Mouse (Mus musculus) layer of hippocampus, adult 2 months (tissue): Measurements from ENCODE around the gene Vmn1r215. TPM values are rescaled to one million over a fixed set of nuclear protein-coding genes. Genes with fewer than 3 reads are reported as not detected.
"Not testable (repeated sequence)": the region's sequence is repeated elsewhere in the genome, so short reads cannot be mapped to it uniquely, and the experiment has no call there.

Experiments used
- DNase-seq, 2 experiments: peaks; one replicate each; pipeline ENCODE4 v3.0.0; 2022; ENCODE audit warnings: low spot score in 2 of 2
- H3K27ac ChIP-seq: fragments of 200-600 bp; 2 replicates; pipeline ENCODE4 v1.8.1; 2022
- H3K4me3 ChIP-seq: fragments of 200-600 bp; 2 replicates; pipeline ENCODE4 v1.8.1; 2022; ENCODE audit warnings: mild to moderate bottlenecking
- CTCF ChIP-seq: fragments of 200-600 bp; conservative IDR thresholded peaks from 2 replicates; pipeline ENCODE4 v1.8.1; 2022; ENCODE audit warnings: antibody characterized with exemption, mild to moderate bottlenecking, moderate library complexity
- long read RNA-seq, 2 experiments: library from polyadenylated mRNA; stranded (forward); transcript quantifications; one replicate each; pipeline ENCODE4 v2.0.0; 2021; ENCODE audit warnings: borderline mapping rate in 2 of 2
- total RNA-seq, 2 experiments: library from RNA; stranded (reverse); gene quantifications; 2 replicates each; pipeline ENCODE4 v1.2.3; 2021

Vmn1r215 gene
- total RNA-seq, result not detected
- long read RNA-seq, experiment 1, result 0 reads
- long read RNA-seq, experiment 2, result 0 reads

DNA sequence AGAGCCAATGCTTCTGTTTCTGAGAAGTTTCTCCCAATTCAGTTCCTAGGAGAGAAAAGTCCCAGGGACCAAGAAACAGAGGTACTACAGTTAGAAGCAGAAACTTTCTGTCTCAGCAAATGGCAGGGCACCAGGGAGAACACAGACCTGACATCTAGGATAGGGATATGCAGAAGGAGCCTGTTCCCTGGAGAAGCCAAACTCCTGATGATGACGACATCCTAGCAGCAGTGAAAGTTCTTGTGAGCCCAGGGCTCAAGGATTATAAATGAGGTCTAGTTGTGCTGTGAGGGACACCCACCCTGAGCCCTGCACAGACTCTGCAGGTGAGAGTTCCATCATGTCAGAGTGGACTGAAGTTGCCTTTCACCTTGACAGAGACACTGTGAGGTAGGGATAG lies at the start of gene Vmn1r215:
Gene Vmn1r215 (plus strand): TSS at position 301 of the 400 bp plus-strand sequence.
- no peak for TF ChIP-seq CTCF
- no peak within 1 kb of the TSS for H3K4me3 ChIP-seq
- DNase-seq, result no peak
- no peak within 1 kb of the TSS for H3K27ac ChIP-seq

DNA sequence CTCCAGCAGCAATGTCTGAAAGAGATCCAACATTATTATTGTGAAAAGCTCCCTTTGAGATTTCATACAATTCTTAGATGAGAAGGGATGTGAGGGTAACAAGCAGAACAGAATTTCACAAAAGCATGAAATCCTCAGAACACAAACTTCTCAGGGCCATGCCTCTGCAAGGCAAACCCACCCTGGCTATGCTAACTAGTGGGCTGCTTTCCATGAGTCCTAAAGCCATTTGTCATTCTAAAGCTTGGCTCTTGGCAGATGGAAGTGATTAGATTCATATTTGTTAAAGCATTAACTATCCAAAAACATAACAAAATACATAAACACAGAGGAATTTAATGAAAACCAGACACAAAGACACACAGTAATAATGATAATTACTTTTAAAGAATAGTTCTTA lies 49.7 kb upstream of the Vmn1r215 start:
- no peak for DNase-seq
- TF ChIP-seq CTCF, result no peak
- Histone ChIP-seq H3K4me3 (no peak overlapping the region), H3K27ac (no peak overlapping the region)

DNA sequence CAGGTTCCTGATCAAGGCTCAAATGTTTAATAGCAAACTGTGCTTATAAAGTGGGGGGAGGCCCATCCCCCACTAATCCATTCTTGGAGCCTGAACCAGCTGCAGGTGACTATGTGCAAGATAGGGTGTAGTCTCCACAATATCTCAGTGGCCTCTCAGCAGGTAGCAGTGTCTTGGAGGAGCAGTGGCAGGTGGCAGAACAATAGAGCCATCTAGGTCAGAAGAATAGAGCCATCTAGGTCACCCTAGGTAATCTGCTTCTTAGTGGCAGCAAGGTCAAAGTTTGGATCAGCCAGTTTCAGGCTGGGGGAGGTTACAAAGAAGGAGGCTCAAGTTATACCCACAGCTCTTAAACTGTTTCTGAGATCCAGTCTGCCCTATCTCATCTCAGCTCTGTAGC lies 43.0 kb upstream of the Vmn1r215 start:
- DNase-seq, result no peak
- H3K4me3 ChIP-seq, result no peak overlapping the region
- TF ChIP-seq CTCF, result no peak
- no peak overlapping the region for H3K27ac ChIP-seq

DNA sequence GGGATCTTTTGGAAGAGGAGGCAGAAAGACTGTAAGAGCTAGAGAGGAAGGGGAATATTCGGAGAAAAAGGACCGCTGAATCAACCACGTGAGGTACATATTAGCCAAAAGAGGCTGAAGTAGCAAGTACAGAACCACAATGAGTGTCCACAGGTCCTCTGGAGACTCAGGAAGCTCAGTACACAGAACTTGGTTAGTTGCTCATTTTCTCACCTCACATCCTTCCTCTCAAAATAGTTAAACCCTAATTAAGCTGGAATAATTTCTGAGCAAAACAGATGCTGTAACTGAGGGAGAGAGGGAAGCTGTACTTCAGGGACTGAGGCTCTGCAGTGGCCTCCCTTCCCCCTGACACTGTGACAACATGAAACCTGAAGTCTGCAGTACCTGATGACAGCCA lies 37.7 kb upstream of the Vmn1r215 start, which contains the start of gene Vmn1r214:
Gene Vmn1r214 (plus strand): TSS at position 301 of the 400 bp plus-strand sequence.
- Histone ChIP-seq H3K27ac (no peak within 1 kb of the TSS), H3K4me3 (no peak within 1 kb of the TSS)
- no peak for DNase-seq
- no peak for TF ChIP-seq CTCF

DNA sequence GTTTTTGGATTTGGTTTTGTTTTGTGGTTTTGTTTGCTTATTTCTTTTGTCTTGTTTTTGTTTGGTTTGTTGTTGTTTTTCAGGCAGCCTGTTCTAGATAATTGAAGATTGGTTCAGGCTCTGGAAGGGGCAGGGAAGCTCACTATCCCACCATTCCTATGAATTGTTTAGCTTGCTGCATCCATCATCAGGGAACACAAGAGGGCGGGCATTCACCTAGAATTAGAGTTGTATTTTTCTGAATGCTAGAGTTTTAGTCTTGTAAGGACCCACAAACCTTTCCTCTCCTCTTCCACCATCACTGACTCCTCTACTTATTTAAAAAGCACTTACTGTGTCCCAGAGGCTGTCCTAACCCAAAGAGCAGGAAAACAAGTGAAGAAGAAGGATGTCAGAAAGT lies 10.0 kb upstream of the Vmn1r215 start:
- peak; percentile 54 for TF ChIP-seq CTCF
- Histone ChIP-seq H3K27ac (no peak overlapping the region), H3K4me3 (no peak overlapping the region)
- no peak for DNase-seq

DNA sequence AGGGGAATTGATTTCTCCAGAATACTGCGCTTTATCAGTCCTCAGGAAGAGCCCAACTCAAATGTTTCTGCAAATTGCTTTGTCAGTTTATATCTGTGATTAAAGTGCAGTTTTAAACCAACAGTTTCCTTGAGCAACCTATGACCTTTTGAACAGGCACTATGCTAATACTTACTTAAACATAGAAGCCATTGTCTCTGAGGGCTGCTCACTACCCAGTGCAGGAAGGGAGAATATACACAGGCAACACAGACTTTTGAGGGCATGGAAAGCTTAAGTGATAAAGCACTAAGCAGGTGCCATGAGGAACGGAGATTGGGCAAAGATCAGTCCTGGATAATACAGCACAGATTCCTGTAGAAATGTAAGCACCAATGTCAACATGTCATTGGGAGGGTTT lies 1.5 kb downstream of the Vmn1r215 start:
- no peak for TF ChIP-seq CTCF
- Histone ChIP-seq H3K27ac (no peak overlapping the region), H3K4me3 (no peak overlapping the region)
- no peak for DNase-seq

DNA sequence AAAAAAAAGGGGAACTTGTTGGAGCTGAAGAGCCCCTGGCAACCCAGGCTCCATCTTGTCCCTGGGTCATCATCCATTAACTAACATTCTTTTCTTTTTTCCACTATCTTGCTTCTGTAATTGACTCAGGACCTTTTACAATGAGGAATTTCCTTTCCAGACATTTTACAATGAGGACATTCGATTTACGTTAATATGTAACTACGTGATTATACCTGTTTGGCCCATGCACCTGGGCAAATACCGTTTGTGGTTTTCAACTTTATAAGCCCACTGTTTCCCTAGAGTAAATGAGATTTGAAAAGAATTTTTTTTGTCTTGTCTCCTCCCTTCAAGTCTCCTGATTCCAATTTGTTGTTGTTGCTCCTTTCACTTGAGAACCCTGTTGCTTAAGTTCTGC lies 26.6 kb downstream of the Vmn1r215 start:
- Histone ChIP-seq H3K4me3 (no peak overlapping the region), H3K27ac (no peak overlapping the region)
- DNase-seq, result no peak
- no peak for TF ChIP-seq CTCF

DNA sequence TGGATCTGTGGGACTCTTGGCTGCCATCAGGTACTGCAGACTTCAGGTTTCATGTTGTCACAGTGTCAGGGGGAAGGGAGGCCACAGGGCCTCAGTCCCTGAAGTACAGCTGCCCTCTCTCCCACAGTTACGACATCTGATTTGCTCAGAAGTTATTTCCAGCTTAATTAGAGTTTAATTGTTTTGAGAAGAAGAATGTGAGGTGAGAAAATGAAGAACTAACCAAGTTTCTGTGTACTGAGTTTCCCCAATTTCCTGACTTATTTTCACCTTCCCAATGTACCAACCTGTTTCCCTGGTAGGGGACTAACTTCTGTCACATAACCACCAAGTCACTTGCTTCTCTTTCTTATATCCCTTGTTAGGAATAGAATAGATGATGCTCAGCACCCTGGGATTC lies 50.3 kb downstream of the Vmn1r215 start, which contains the start of gene Vmn1r217:
Gene Vmn1r217 (minus strand): TSS at position 101 of the 400 bp plus-strand sequence.
- H3K4me3 ChIP-seq, DNase-seq, H3K27ac ChIP-seq: not testable (repeated sequence)

DNA sequence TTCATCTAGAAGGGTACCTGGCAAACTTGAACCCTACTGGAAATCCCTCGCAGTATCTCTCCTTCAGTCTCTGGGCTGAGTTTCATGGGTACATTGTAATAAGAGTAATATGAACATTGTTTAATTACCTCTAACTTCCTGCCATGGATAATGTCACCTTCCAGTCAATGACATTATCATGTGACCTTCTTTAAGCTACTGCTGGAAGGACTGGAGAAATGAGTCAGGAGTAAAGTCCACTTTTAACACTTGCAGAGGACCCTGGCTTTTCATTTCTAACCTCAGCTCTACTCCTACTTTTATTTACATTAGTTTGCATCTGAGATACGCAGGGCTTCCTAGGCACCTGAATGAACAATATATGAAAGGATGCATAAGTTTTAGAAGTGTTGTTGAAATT lies 52.8 kb downstream of the Vmn1r215 start:
- no peak overlapping the region for H3K4me3 ChIP-seq
- no peak overlapping the region for H3K27ac ChIP-seq
- no peak for TF ChIP-seq CTCF
- DNase-seq, result no peak

Other genes starting within 250 kb of the Vmn1r215 start
- gene Vmn1r210, start 236.7 kb upstream of the Vmn1r215 start, total RNA-seq, result not detected
- gene Vmn1r211, start 210.5 kb upstream of the Vmn1r215 start, total RNA-seq, result not detected
- gene Vmn1r212, start 183.8 kb upstream of the Vmn1r215 start, total RNA-seq, result not detected
- not detected for gene Vmn1r213, start 60.4 kb upstream of the Vmn1r215 start, total RNA-seq
- not detected for gene Vmn1r214, start 37.6 kb upstream of the Vmn1r215 start, total RNA-seq
- gene Vmn1r217, start 50.2 kb downstream of the Vmn1r215 start, total RNA-seq, result not detected
- not detected for gene Vmn1r218, start 65.1 kb downstream of the Vmn1r215 start, total RNA-seq
- gene Vmn1r219, start 91.3 kb downstream of the Vmn1r215 start, total RNA-seq, result not detected
- not detected for gene Vmn1r220, start 120.0 kb downstream of the Vmn1r215 start, total RNA-seq
- gene Vmn1r221, start 146.1 kb downstream of the Vmn1r215 start, total RNA-seq, result not detected
- not detected for gene Vmn1r222, start 167.9 kb downstream of the Vmn1r215 start, total RNA-seq
- gene Vmn1r223, start 179.1 kb downstream of the Vmn1r215 start, total RNA-seq, result not detected